Mouse (Mus musculus): ENCODE data around the gene F830045P16Rik. TPM values are rescaled to one million over a fixed set of nuclear protein-coding genes. Genes with fewer than 3 reads are reported as not detected.
"Not testable (repeated sequence)": the region's sequence is repeated elsewhere in the genome, so short reads cannot be mapped to it uniquely, and the experiment has no call there.

Gene F830045P16Rik
- polyA plus RNA-seq, 1 experiment from 2014 or later = not detected

GRCm38 (mm10) chr2:129438772-129439171 lies 97.6 kb downstream of the F830045P16Rik start:
- not testable (repeated sequence) for H3K9me3 ChIP-seq (ENCODE audit: control insufficient read depth, low read length); H3K9ac ChIP-seq (replicated peaks; ENCODE audit: low read depth, low read length); ATAC-seq; H3K36me3 ChIP-seq (ENCODE audit: control insufficient read depth, insufficient read depth); H3K27ac ChIP-seq (ENCODE audit: low read length); H3K4me3 ChIP-seq (replicated peaks; ENCODE audit: low read length); H3K4me2 ChIP-seq (ENCODE audit: low read length); H3K27me3 ChIP-seq (replicated peaks; ENCODE audit: control insufficient read depth, insufficient read depth, low read length); H3K4me1 ChIP-seq (replicated peaks; ENCODE audit: control insufficient read depth, insufficient read depth, low read length)
- WGBS = 96% methylated on average over 1 of the region's 1 CpGs

- no peak overlapping the region for H3K27ac ChIP-seq (ENCODE audit: low read length)
- no peaks in the 10 kb centered on the region for H3K27me3 ChIP-seq (replicated peaks; ENCODE audit: control insufficient read depth, insufficient read depth, low read length)
- H3K9me3 ChIP-seq (ENCODE audit: control insufficient read depth, low read length) = no peaks in the 10 kb centered on the region
- 70% methylated on average over 1 of the region's 1 CpGs for WGBS
- no peak for ATAC-seq
- H3K36me3 ChIP-seq (ENCODE audit: control insufficient read depth, insufficient read depth) = no peaks in the 10 kb centered on the region
- H3K4me2 ChIP-seq (ENCODE audit: low read length) = no peak overlapping the region
- no peak overlapping the region for H3K4me3 ChIP-seq (replicated peaks; ENCODE audit: low read length)
- H3K4me1 ChIP-seq (replicated peaks; ENCODE audit: control insufficient read depth, insufficient read depth, low read length) = no peaks in the 10 kb centered on the region
- no peak overlapping the region for H3K9ac ChIP-seq (replicated peaks; ENCODE audit: low read depth, low read length)
Observed at GRCm38 (mm10) chr2:129435154-129435553, 101.2 kb downstream of the F830045P16Rik start.

GRCm38 (mm10) chr2:129423741-129424140 lies 112.7 kb downstream of the F830045P16Rik start:
- Histone ChIP-seq H3K4me2 (ENCODE audit: low read length) (no peak overlapping the region), H3K27me3 (replicated peaks; ENCODE audit: control insufficient read depth, insufficient read depth, low read length) (no peaks in the 10 kb centered on the region), H3K4me3 (replicated peaks; ENCODE audit: low read length) (no peak overlapping the region), H3K36me3 (ENCODE audit: control insufficient read depth, insufficient read depth) (no peaks in the 10 kb centered on the region), H3K4me1 (replicated peaks; ENCODE audit: control insufficient read depth, insufficient read depth, low read length) (no peaks in the 10 kb centered on the region), H3K9ac (replicated peaks; ENCODE audit: low read depth, low read length) (no peak overlapping the region), H3K27ac (ENCODE audit: low read length) (no peak overlapping the region), H3K9me3 (ENCODE audit: control insufficient read depth, low read length) (no peaks in the 10 kb centered on the region)
- 21% methylated on average over 3 of the region's 3 CpGs for WGBS
- ATAC-seq = no peak

- H3K9me3 ChIP-seq (ENCODE audit: control insufficient read depth, low read length) = no peaks in the 10 kb centered on the region
- ATAC-seq = no peak
- no peak overlapping the region for H3K4me2 ChIP-seq (ENCODE audit: low read length)
- no peak overlapping the region for H3K9ac ChIP-seq (replicated peaks; ENCODE audit: low read depth, low read length)
- H3K36me3 ChIP-seq (ENCODE audit: control insufficient read depth, insufficient read depth) = no peaks in the 10 kb centered on the region
- WGBS = 87% methylated on average over 10 of the region's 10 CpGs
- no peaks in the 10 kb centered on the region for H3K27me3 ChIP-seq (replicated peaks; ENCODE audit: control insufficient read depth, insufficient read depth, low read length)
- H3K4me3 ChIP-seq (replicated peaks; ENCODE audit: low read length) = no peak overlapping the region
- H3K4me1 ChIP-seq (replicated peaks; ENCODE audit: control insufficient read depth, insufficient read depth, low read length) = no peaks in the 10 kb centered on the region
- H3K27ac ChIP-seq (ENCODE audit: low read length) = no peak overlapping the region
Observed at GRCm38 (mm10) chr2:129420897-129421561, 115.4 kb downstream of the F830045P16Rik start.

GRCm38 (mm10) chr2:129419361-129419880 lies 117.0 kb downstream of the F830045P16Rik start:
- no peak overlapping the region for H3K4me3 ChIP-seq (replicated peaks; ENCODE audit: low read length)
- ATAC-seq = no peak
- H3K4me2 ChIP-seq (ENCODE audit: low read length) = no peak overlapping the region
- H3K27me3 ChIP-seq (replicated peaks; ENCODE audit: control insufficient read depth, insufficient read depth, low read length) = no peaks in the 10 kb centered on the region
- WGBS = 84% methylated on average over 3 of the region's 3 CpGs
- no peak overlapping the region for H3K9ac ChIP-seq (replicated peaks; ENCODE audit: low read depth, low read length)
- H3K36me3 ChIP-seq (ENCODE audit: control insufficient read depth, insufficient read depth) = no peaks in the 10 kb centered on the region
- H3K4me1 ChIP-seq (replicated peaks; ENCODE audit: control insufficient read depth, insufficient read depth, low read length) = no peaks in the 10 kb centered on the region
- H3K9me3 ChIP-seq (ENCODE audit: control insufficient read depth, low read length) = no peaks in the 10 kb centered on the region
- H3K27ac ChIP-seq (ENCODE audit: low read length) = no peak overlapping the region

GRCm38 (mm10) chr2:129414593-129414992 lies 121.8 kb downstream of the F830045P16Rik start:
- 83% methylated on average over 3 of the region's 3 CpGs for WGBS
- H3K27ac ChIP-seq (ENCODE audit: low read length) = 0 out of 2 replicates have a peak overlapping the region, but pooled peaks have one; percentile 11
- 0 out of 2 replicates have a peak, but pooled peaks have one; percentile 38 for ATAC-seq

GRCm38 (mm10) chr2:129413488-129413887 lies 122.9 kb downstream of the F830045P16Rik start:
- H3K36me3 ChIP-seq (ENCODE audit: control insufficient read depth, insufficient read depth) = no peaks in the 10 kb centered on the region
- H3K4me3 ChIP-seq (replicated peaks; ENCODE audit: low read length) = no peak overlapping the region
- no peaks in the 10 kb centered on the region for H3K4me1 ChIP-seq (replicated peaks; ENCODE audit: control insufficient read depth, insufficient read depth, low read length)
- no peak overlapping the region for H3K4me2 ChIP-seq (ENCODE audit: low read length)
- H3K9ac ChIP-seq (replicated peaks; ENCODE audit: low read depth, low read length) = no peak overlapping the region
- no peaks in the 10 kb centered on the region for H3K27me3 ChIP-seq (replicated peaks; ENCODE audit: control insufficient read depth, insufficient read depth, low read length)
- 70% methylated on average over 6 of the region's 6 CpGs for WGBS
- H3K9me3 ChIP-seq (ENCODE audit: control insufficient read depth, low read length) = no peaks in the 10 kb centered on the region
- no peak overlapping the region for H3K27ac ChIP-seq (ENCODE audit: low read length)
- no peak for ATAC-seq

More at GRCm38 (mm10) chr2:129414593-129414992, 121.8 kb downstream of the F830045P16Rik start:
- H3K27me3 ChIP-seq (replicated peaks; ENCODE audit: control insufficient read depth, insufficient read depth, low read length) = no peaks in the 10 kb centered on the region
- no peak overlapping the region for H3K4me2 ChIP-seq (ENCODE audit: low read length)
- no peaks in the 10 kb centered on the region for H3K36me3 ChIP-seq (ENCODE audit: control insufficient read depth, insufficient read depth)
- H3K4me3 ChIP-seq (replicated peaks; ENCODE audit: low read length) = no peak overlapping the region
- H3K9me3 ChIP-seq (ENCODE audit: control insufficient read depth, low read length) = no peaks in the 10 kb centered on the region
- H3K4me1 ChIP-seq (replicated peaks; ENCODE audit: control insufficient read depth, insufficient read depth, low read length) = no peaks in the 10 kb centered on the region
- no peak overlapping the region for H3K9ac ChIP-seq (replicated peaks; ENCODE audit: low read depth, low read length)

GRCm38 (mm10) chr2:129411651-129412050 lies 124.8 kb downstream of the F830045P16Rik start:
- H3K4me1 ChIP-seq (replicated peaks; ENCODE audit: control insufficient read depth, insufficient read depth, low read length) = no peaks in the 10 kb centered on the region
- H3K9ac ChIP-seq (replicated peaks; ENCODE audit: low read depth, low read length) = no peak overlapping the region
- no peaks in the 10 kb centered on the region for H3K9me3 ChIP-seq (ENCODE audit: control insufficient read depth, low read length)
- H3K27ac ChIP-seq (ENCODE audit: low read length) = no peak overlapping the region
- H3K4me3 ChIP-seq (replicated peaks; ENCODE audit: low read length) = no peak overlapping the region
- H3K27me3 ChIP-seq (replicated peaks; ENCODE audit: control insufficient read depth, insufficient read depth, low read length) = no peaks in the 10 kb centered on the region
- no peaks in the 10 kb centered on the region for H3K36me3 ChIP-seq (ENCODE audit: control insufficient read depth, insufficient read depth)
- ATAC-seq = no peak
- H3K4me2 ChIP-seq (ENCODE audit: low read length) = no peak overlapping the region
- 78% methylated on average over 3 of the region's 3 CpGs for WGBS

GRCm38 (mm10) chr2:129410344-129410743 lies 126.1 kb downstream of the F830045P16Rik start:
- no peaks in the 10 kb centered on the region for H3K36me3 ChIP-seq (ENCODE audit: control insufficient read depth, insufficient read depth)
- H3K4me3 ChIP-seq (replicated peaks; ENCODE audit: low read length) = no peak overlapping the region
- no peak overlapping the region for H3K9ac ChIP-seq (replicated peaks; ENCODE audit: low read depth, low read length)
- H3K9me3 ChIP-seq (ENCODE audit: control insufficient read depth, low read length) = no peaks in the 10 kb centered on the region
- no peaks in the 10 kb centered on the region for H3K4me1 ChIP-seq (replicated peaks; ENCODE audit: control insufficient read depth, insufficient read depth, low read length)
- no peak overlapping the region for H3K4me2 ChIP-seq (ENCODE audit: low read length)
- no peak overlapping the region for H3K27ac ChIP-seq (ENCODE audit: low read length)
- ATAC-seq = no peak
- WGBS = 91% methylated on average over 7 of the region's 7 CpGs
- H3K27me3 ChIP-seq (replicated peaks; ENCODE audit: control insufficient read depth, insufficient read depth, low read length) = no peaks in the 10 kb centered on the region
